Mouse (Mus musculus): ENCODE measurements around the gene Asic1.

GRCm38 (mm10) chr15:99669392-99669791 is 776 bp upstream of the Asic1 start:
- TF ChIP-seq EP300 (optimal IDR thresholded peaks at IDR 0.05) = no peak
- no peak for TF ChIP-seq CTCF (IDR thresholded peaks at IDR 0.05; ENCODE audit: low read depth)
